Mouse (Mus musculus): ENCODE data around the gene Il17f. TPM values are rescaled to one million over a fixed set of nuclear protein-coding genes. Genes with fewer than 3 reads are reported as not detected.

Il17f gene
- polyA plus RNA-seq, 1 experiment from 2014 or later = 0.20 TPM

- Histone ChIP-seq H3K36me3 (peaks cover 51% of the 10 kb centered on the region), H3K9me3 (no peaks in the 10 kb centered on the region), H3K4me3 (no peak overlapping the region), H3K4me2 (replicated peaks) (no peak overlapping the region), H3K27me3 (no peaks in the 10 kb centered on the region), H3K4me1 (peaks cover 12% of the 10 kb centered on the region), H3K9ac (no peak overlapping the region), H3K27ac (no peak overlapping the region)
- 95% methylated on average over 12 of the region's 12 CpGs for WGBS
- no peak for ATAC-seq (ENCODE audit: low FRiP score, low read depth)
Observed at GRCm38 (mm10) chr1:20817596-20817995, 27.2 kb upstream of the Il17f start.

GRCm38 (mm10) chr1:20817172-20817571, 26.8 kb upstream of the Il17f start:
- ATAC-seq (ENCODE audit: low FRiP score, low read depth) = no peak
- Histone ChIP-seq H3K9ac (no peak overlapping the region), H3K9me3 (no peaks in the 10 kb centered on the region), H3K4me3 (no peak overlapping the region), H3K27me3 (no peaks in the 10 kb centered on the region), H3K4me2 (replicated peaks) (no peak overlapping the region), H3K27ac (no peak overlapping the region), H3K36me3 (peaks cover 55% of the 10 kb centered on the region), H3K4me1 (peaks cover 12% of the 10 kb centered on the region)
- WGBS = 85% methylated on average over 9 of the region's 9 CpGs

- Histone ChIP-seq H3K4me3 (no peak overlapping the region), H3K4me1 (peaks cover 12% of the 10 kb centered on the region), H3K9me3 (no peaks in the 10 kb centered on the region), H3K27ac (no peak overlapping the region), H3K27me3 (no peaks in the 10 kb centered on the region), H3K4me2 (replicated peaks) (no peak overlapping the region), H3K9ac (no peak overlapping the region), H3K36me3 (peaks cover 81% of the 10 kb centered on the region)
- 90% methylated on average over 8 of the region's 8 CpGs for WGBS
- no peak for ATAC-seq (ENCODE audit: low FRiP score, low read depth)
Observed at GRCm38 (mm10) chr1:20814521-20814920, 24.1 kb upstream of the Il17f start.

GRCm38 (mm10) chr1:20804526-20804925, 14.1 kb upstream of the Il17f start:
- ATAC-seq (ENCODE audit: low FRiP score, low read depth) = no peak
- no peak overlapping the region for H3K4me3 ChIP-seq
- H3K4me1 ChIP-seq = no peaks in the 10 kb centered on the region
- H3K9ac ChIP-seq = no peak overlapping the region
- 92% methylated on average over 10 of the region's 10 CpGs for WGBS
- H3K27ac ChIP-seq = no peak overlapping the region
- H3K36me3 ChIP-seq = peaks cover 98% of the 10 kb centered on the region
- H3K4me2 ChIP-seq (replicated peaks) = no peak overlapping the region
- H3K27me3 ChIP-seq = no peaks in the 10 kb centered on the region
- H3K9me3 ChIP-seq = no peaks in the 10 kb centered on the region

GRCm38 (mm10) chr1:20801682-20802390, 11.4 kb upstream of the Il17f start:
- Histone ChIP-seq H3K9me3 (no peaks in the 10 kb centered on the region), H3K4me3 (no peak overlapping the region), H3K27ac (no peak overlapping the region), H3K27me3 (no peaks in the 10 kb centered on the region), H3K4me2 (replicated peaks) (no peak overlapping the region), H3K4me1 (no peaks in the 10 kb centered on the region), H3K36me3 (peaks cover 77% of the 10 kb centered on the region), H3K9ac (no peak overlapping the region)
- 0 out of 2 replicates have a peak, but pooled peaks have one; percentile 49 for ATAC-seq (ENCODE audit: low FRiP score, low read depth)
- WGBS = 84% methylated on average over 8 of the region's 8 CpGs

- WGBS = 96% methylated on average over 2 of the region's 2 CpGs
- H3K36me3 ChIP-seq = peaks cover 72% of the 10 kb centered on the region
- H3K9me3 ChIP-seq = no peaks in the 10 kb centered on the region
- ATAC-seq (ENCODE audit: low FRiP score, low read depth) = no peak
- H3K27ac ChIP-seq = no peak overlapping the region
- H3K4me2 ChIP-seq (replicated peaks) = no peak overlapping the region
- H3K27me3 ChIP-seq = no peaks in the 10 kb centered on the region
- H3K9ac ChIP-seq = no peak overlapping the region
- H3K4me1 ChIP-seq = no peaks in the 10 kb centered on the region
- no peak overlapping the region for H3K4me3 ChIP-seq
Observed at GRCm38 (mm10) chr1:20801275-20801674, 10.9 kb upstream of the Il17f start.

- ATAC-seq (ENCODE audit: low FRiP score, low read depth) = no peak
- 88% methylated on average over 5 of the region's 5 CpGs for WGBS
- Histone ChIP-seq H3K36me3 (peaks cover 13% of the 10 kb centered on the region), H3K9ac (no peak overlapping the region), H3K27me3 (no peaks in the 10 kb centered on the region), H3K4me3 (no peak overlapping the region), H3K9me3 (no peaks in the 10 kb centered on the region), H3K4me2 (replicated peaks) (no peak overlapping the region), H3K27ac (no peak overlapping the region), H3K4me1 (no peaks in the 10 kb centered on the region)
Observed at GRCm38 (mm10) chr1:20795178-20795577, 4.8 kb upstream of the Il17f start.

- Histone ChIP-seq H3K4me2 (replicated peaks) (no peak overlapping the region), H3K27me3 (no peaks in the 10 kb centered on the region), H3K9ac (no peak overlapping the region), H3K4me3 (no peak overlapping the region), H3K27ac (no peak overlapping the region), H3K9me3 (no peaks in the 10 kb centered on the region), H3K4me1 (no peaks in the 10 kb centered on the region), H3K36me3 (peaks cover 8% of the 10 kb centered on the region)
- no peak for ATAC-seq (ENCODE audit: low FRiP score, low read depth)
- 90% methylated on average over 4 of the region's 4 CpGs for WGBS
Observed at GRCm38 (mm10) chr1:20794760-20795159, 4.3 kb upstream of the Il17f start.

- no peak overlapping the region for H3K4me3 ChIP-seq
- no peak overlapping the region for H3K27ac ChIP-seq
- no peaks in the 10 kb centered on the region for H3K9me3 ChIP-seq
- no peaks in the 10 kb centered on the region for H3K36me3 ChIP-seq
- no peak for ATAC-seq (ENCODE audit: low FRiP score, low read depth)
- no peak overlapping the region for H3K4me2 ChIP-seq (replicated peaks)
- no peak overlapping the region for H3K9ac ChIP-seq
- 54% methylated on average over 7 of the region's 7 CpGs for WGBS
- no peaks in the 10 kb centered on the region for H3K27me3 ChIP-seq
- H3K4me1 ChIP-seq = 0 out of 2 replicates have a peak, but pooled peaks cover 3% of the 10 kb centered on the region
Observed at GRCm38 (mm10) chr1:20791414-20791813, 997 bp upstream of the Il17f start.

- H3K4me2 ChIP-seq (replicated peaks) = peak overlapping the region; percentile 16; the same call in 1 of the 2 replicates
- no peaks in the 10 kb centered on the region for H3K36me3 ChIP-seq
- no peaks in the 10 kb centered on the region for H3K27me3 ChIP-seq
- H3K27ac ChIP-seq = no peak overlapping the region
- no peak overlapping the region for H3K4me3 ChIP-seq
- no peaks in the 10 kb centered on the region for H3K9me3 ChIP-seq
- ATAC-seq (ENCODE audit: low FRiP score, low read depth) = no peak
- no peak overlapping the region for H3K9ac ChIP-seq
- WGBS = 39% methylated on average over 10 of the region's 10 CpGs
- H3K4me1 ChIP-seq = 0 out of 2 replicates have a peak, but pooled peaks cover 3% of the 10 kb centered on the region
Observed at GRCm38 (mm10) chr1:20788419-20788818, 2.0 kb downstream of the Il17f start.

- Histone ChIP-seq H3K27ac (no peak overlapping the region), H3K36me3 (no peaks in the 10 kb centered on the region), H3K27me3 (no peaks in the 10 kb centered on the region), H3K9ac (no peak overlapping the region), H3K9me3 (no peaks in the 10 kb centered on the region), H3K4me1 (0 out of 2 replicates have a peak, but pooled peaks cover 3% of the 10 kb centered on the region), H3K4me3 (no peak overlapping the region), H3K4me2 (replicated peaks) (no peak overlapping the region)
- no peak for ATAC-seq (ENCODE audit: low FRiP score, low read depth)
- WGBS = 44% methylated on average over 8 of the region's 8 CpGs
Observed at GRCm38 (mm10) chr1:20787046-20787445, 3.4 kb downstream of the Il17f start.

- 71% methylated on average over 2 of the region's 2 CpGs for WGBS
- peaks cover 6% of the 10 kb centered on the region for H3K9me3 ChIP-seq
- H3K27me3 ChIP-seq = no peaks in the 10 kb centered on the region
- no peaks in the 10 kb centered on the region for H3K36me3 ChIP-seq
- no peak overlapping the region for H3K4me2 ChIP-seq (replicated peaks)
- no peak for ATAC-seq (ENCODE audit: low FRiP score, low read depth)
- H3K9ac ChIP-seq = no peak overlapping the region
- no peaks in the 10 kb centered on the region for H3K4me1 ChIP-seq
- no peak overlapping the region for H3K4me3 ChIP-seq
- no peak overlapping the region for H3K27ac ChIP-seq
Observed at GRCm38 (mm10) chr1:20778366-20778765, 12.1 kb downstream of the Il17f start.
